Mouse (Mus musculus) limb, embryonic 13.5 days (tissue): Measurements from ENCODE around the gene Pitpna. TPM values are rescaled to one million over a fixed set of nuclear protein-coding genes. Genes with fewer than 3 reads are reported as not detected.
A peak's percentile ranks its signal among the peaks of the same experiment; 100 is the strongest.

Source experiments
- ATAC-seq: fragments of 200-750 bp; cut with Nextera tagmentation; 2 replicates; pipeline ENCODE4 v1.8.0; 2017; ENCODE audit warnings: low read depth, moderate number of reproducible peaks, moderate TSS enrichment; ENCODE audit not compliant: low FRiP score
- H3K27ac ChIP-seq: fragments of 300-500 bp; sonication (generic); 2 replicates; pipeline ENCODE4 v1.5.1; 2015; ENCODE audit warnings: inconsistent platforms, mild to moderate bottlenecking, moderate library complexity
- H3K27me3 ChIP-seq: fragments of 300-500 bp; sonication (generic); 2 replicates; pipeline ENCODE4 v1.6.1; 2015; ENCODE audit warnings: mild to moderate bottlenecking, inconsistent platforms
- H3K36me3 ChIP-seq: fragments of 300-500 bp; sonication (generic); 2 replicates; pipeline ENCODE4 v1.6.1; 2015; ENCODE audit warnings: inconsistent platforms, mild to moderate bottlenecking, moderate library complexity
- H3K4me1 ChIP-seq: fragments of 300-500 bp; sonication (generic); 2 replicates; pipeline ENCODE4 v1.6.1; 2015; ENCODE audit warnings: inconsistent platforms
- H3K4me2 ChIP-seq: fragments of 300-500 bp; sonication (generic); replicated peaks from 2 replicates; pipeline ENCODE4 v1.6.1; 2015; ENCODE audit warnings: inconsistent platforms, mild to moderate bottlenecking, moderate library complexity
- H3K4me3 ChIP-seq: fragments of 300-500 bp; sonication (generic); 2 replicates; pipeline ENCODE4 v1.5.1; 2015; ENCODE audit warnings: moderate library complexity, mild to moderate bottlenecking, inconsistent platforms
- H3K9ac ChIP-seq: fragments of 300-500 bp; sonication (generic); 2 replicates; pipeline ENCODE4 v1.6.1; 2015; ENCODE audit warnings: mild to moderate bottlenecking, inconsistent platforms
- H3K9me3 ChIP-seq: fragments of 300-500 bp; sonication (generic); 2 replicates; pipeline ENCODE4 v1.6.1; 2016; ENCODE audit warnings: inconsistent platforms
- WGBS: fragments of 180-500 bp; shearing (Covaris S2); methylation state at CpG from one replicate; pipeline ENCODE4 v1.1.7; 2015; 5-methylcytosine and 5-hydroxymethylcytosine counted together
- polyA plus RNA-seq: library from polyadenylated mRNA; unstranded; fragments of >200 nt; fragmentation: Nextera tagmentation; extraction: Ambion mirVana; gene quantifications from 2 replicates; pipeline ENCODE4 v1.2.1, GENCODE M21; 2015

Pitpna gene
- polyA plus RNA-seq, 1 experiment from 2014 or later = 60.9 TPM

- ATAC-seq = no peak
- WGBS = 71% methylated on average over 9 of the region's 9 CpGs
These were observed 12.3 kb upstream of the Pitpna start for GRCm38 (mm10) chr11:75575560-75576123.

GRCm38 (mm10) chr11:75578609-75579008, 9.3 kb upstream of the Pitpna start:
- no peak overlapping the region for H3K4me2 ChIP-seq
- no peaks in the 10 kb centered on the region for H3K4me1 ChIP-seq
- no peak overlapping the region for H3K4me3 ChIP-seq
- no peak overlapping the region for H3K27ac ChIP-seq
- no peaks in the 10 kb centered on the region for H3K27me3 ChIP-seq
- no peak for ATAC-seq
- WGBS = 74% methylated on average over 5 of the region's 5 CpGs
- H3K9ac ChIP-seq = peak overlapping the region; percentile 39
- no peaks in the 10 kb centered on the region for H3K9me3 ChIP-seq
- H3K36me3 ChIP-seq = no peaks in the 10 kb centered on the region

More at GRCm38 (mm10) chr11:75575560-75576123, 12.3 kb upstream of the Pitpna start:
- Histone ChIP-seq H3K36me3 (no peaks in the 10 kb centered on the region), H3K9me3 (no peaks in the 10 kb centered on the region), H3K4me1 (peaks cover 14% of the 10 kb centered on the region), H3K27ac (no peak overlapping the region), H3K9ac (no peak overlapping the region), H3K4me2 (no peak overlapping the region), H3K4me3 (no peak overlapping the region), H3K27me3 (no peaks in the 10 kb centered on the region)

- Histone ChIP-seq H3K36me3 (no peaks in the 10 kb centered on the region), H3K9me3 (no peaks in the 10 kb centered on the region), H3K4me1 (no peaks in the 10 kb centered on the region), H3K27me3 (no peaks in the 10 kb centered on the region), H3K9ac (no peak overlapping the region), H3K27ac (no peak overlapping the region), H3K4me3 (no peak overlapping the region), H3K4me2 (no peak overlapping the region)
- WGBS = 93% methylated on average over 7 of the region's 7 CpGs
- ATAC-seq = no peak
These were observed 6.3 kb upstream of the Pitpna start for GRCm38 (mm10) chr11:75581495-75582149.

- no peak overlapping the region for H3K4me3 ChIP-seq
- H3K4me1 ChIP-seq = peaks cover 3% of the 10 kb centered on the region
- H3K4me2 ChIP-seq = no peak overlapping the region
- no peak overlapping the region for H3K9ac ChIP-seq
- no peaks in the 10 kb centered on the region for H3K36me3 ChIP-seq
- H3K27ac ChIP-seq = no peak overlapping the region
- H3K9me3 ChIP-seq = no peaks in the 10 kb centered on the region
- ATAC-seq = no peak
- no peaks in the 10 kb centered on the region for H3K27me3 ChIP-seq
- 63% methylated on average over 2 of the region's 2 CpGs for WGBS
These were observed 4.4 kb upstream of the Pitpna start for GRCm38 (mm10) chr11:75583521-75583920.

GRCm38 (mm10) chr11:75585061-75585460, 2.8 kb upstream of the Pitpna start:
- Histone ChIP-seq H3K4me2 (no peak overlapping the region), H3K9ac (no peak overlapping the region), H3K27me3 (no peaks in the 10 kb centered on the region), H3K27ac (no peak overlapping the region), H3K4me3 (no peak overlapping the region), H3K36me3 (no peaks in the 10 kb centered on the region), H3K4me1 (peaks cover 17% of the 10 kb centered on the region), H3K9me3 (no peaks in the 10 kb centered on the region)
- no peak for ATAC-seq
- 75% methylated on average over 4 of the region's 4 CpGs for WGBS

- Histone ChIP-seq H3K4me1 (peaks cover 21% of the 10 kb centered on the region), H3K4me3 (no peak overlapping the region), H3K9ac (no peak overlapping the region), H3K27me3 (no peaks in the 10 kb centered on the region), H3K27ac (no peak overlapping the region), H3K4me2 (no peak overlapping the region), H3K36me3 (no peaks in the 10 kb centered on the region), H3K9me3 (no peaks in the 10 kb centered on the region)
- WGBS = 77% methylated on average over 5 of the region's 5 CpGs
- ATAC-seq = no peak
These were observed 1.9 kb upstream of the Pitpna start for GRCm38 (mm10) chr11:75585978-75586377.

- Histone ChIP-seq H3K4me1 (peaks cover 21% of the 10 kb centered on the region), H3K27ac (no peak overlapping the region), H3K9ac (no peak overlapping the region), H3K4me3 (no peak overlapping the region), H3K4me2 (no peak overlapping the region), H3K9me3 (no peaks in the 10 kb centered on the region), H3K27me3 (no peaks in the 10 kb centered on the region), H3K36me3 (peaks cover 4% of the 10 kb centered on the region; the same call in 1 of the 2 replicates)
- WGBS = 77% methylated on average over 5 of the region's 5 CpGs
- no peak for ATAC-seq
These were observed 934 bp upstream of the Pitpna start for GRCm38 (mm10) chr11:75586963-75587362.

GRCm38 (mm10) chr11:75588285-75588941, 516 bp downstream of the Pitpna start:
- H3K36me3 ChIP-seq = peaks cover 18% of the 10 kb centered on the region
- no peaks in the 10 kb centered on the region for H3K9me3 ChIP-seq
- H3K27ac ChIP-seq = peak overlapping the region; percentile 75
- peak overlapping the region; percentile 92 for H3K9ac ChIP-seq
- peaks cover 21% of the 10 kb centered on the region for H3K4me1 ChIP-seq
- peak overlapping the region; percentile 96 for H3K4me3 ChIP-seq
- no peaks in the 10 kb centered on the region for H3K27me3 ChIP-seq
- 1% methylated on average over 37 of the region's 37 CpGs for WGBS
- H3K4me2 ChIP-seq = peak overlapping the region; percentile 91
- peak; percentile 76 for ATAC-seq

GRCm38 (mm10) chr11:75592612-75593011, 4.7 kb downstream of the Pitpna start:
- no peak for ATAC-seq
- peaks cover 18% of the 10 kb centered on the region for H3K4me1 ChIP-seq
- no peak overlapping the region for H3K27ac ChIP-seq
- no peaks in the 10 kb centered on the region for H3K27me3 ChIP-seq
- no peak overlapping the region for H3K9ac ChIP-seq
- no peak overlapping the region for H3K4me2 ChIP-seq
- no peak overlapping the region for H3K4me3 ChIP-seq
- no peaks in the 10 kb centered on the region for H3K9me3 ChIP-seq
- peaks cover 59% of the 10 kb centered on the region for H3K36me3 ChIP-seq
- WGBS = 89% methylated on average over 5 of the region's 5 CpGs

GRCm38 (mm10) chr11:75594431-75594830, 6.5 kb downstream of the Pitpna start:
- H3K36me3 ChIP-seq = peaks cover 74% of the 10 kb centered on the region
- no peaks in the 10 kb centered on the region for H3K9me3 ChIP-seq
- H3K4me3 ChIP-seq = no peak overlapping the region
- H3K27me3 ChIP-seq = no peaks in the 10 kb centered on the region
- ATAC-seq = no peak
- no peak overlapping the region for H3K4me2 ChIP-seq
- no peak overlapping the region for H3K27ac ChIP-seq
- no peak overlapping the region for H3K9ac ChIP-seq
- H3K4me1 ChIP-seq = peaks cover 8% of the 10 kb centered on the region
- 79% methylated on average over 9 of the region's 9 CpGs for WGBS

- Histone ChIP-seq H3K9ac (peak overlapping the region; percentile 2; the same call in 1 of the 2 replicates), H3K9me3 (no peaks in the 10 kb centered on the region), H3K4me2 (no peak overlapping the region), H3K36me3 (peaks cover 80% of the 10 kb centered on the region), H3K4me1 (no peaks in the 10 kb centered on the region), H3K27ac (no peak overlapping the region), H3K4me3 (no peak overlapping the region), H3K27me3 (no peaks in the 10 kb centered on the region)
- 78% methylated on average over 2 of the region's 2 CpGs for WGBS
- no peak for ATAC-seq
These were observed 7.5 kb downstream of the Pitpna start for GRCm38 (mm10) chr11:75595404-75595803.

- peak overlapping the region; percentile 2; the same call in 1 of the 2 replicates for H3K9ac ChIP-seq
- H3K4me1 ChIP-seq = no peaks in the 10 kb centered on the region
- H3K9me3 ChIP-seq = no peaks in the 10 kb centered on the region
- H3K27me3 ChIP-seq = no peaks in the 10 kb centered on the region
- ATAC-seq = no peak
- H3K27ac ChIP-seq = no peak overlapping the region
- WGBS = 84% methylated on average over 7 of the region's 7 CpGs
- no peak overlapping the region for H3K4me2 ChIP-seq
- H3K36me3 ChIP-seq = peaks cover 84% of the 10 kb centered on the region
- no peak overlapping the region for H3K4me3 ChIP-seq
These were observed 7.9 kb downstream of the Pitpna start for GRCm38 (mm10) chr11:75595816-75596215.
